Mouse (Mus musculus) small intestine, adult 2 months (tissue): ENCODE data around the gene Pik3cb.

Experiments used
- CTCF ChIP-seq: fragments of 200-500 bp; IDR thresholded peaks from 2 replicates; pipeline ENCODE4 v1.5.1; 2012; ENCODE audit warnings: low read depth, mild to moderate bottlenecking, control low read depth, inconsistent platforms, low read length, moderate library complexity, mixed read lengths; ENCODE audit not compliant: insufficient replicate concordance, insufficient read length; ENCODE audit errors: extremely low read depth
- POLR2A ChIP-seq: fragments of 200-500 bp; IDR thresholded peaks from 2 replicates; pipeline ENCODE4 v1.6.1; 2012; ENCODE audit warnings: low read depth, mild to moderate bottlenecking, control low read depth, inconsistent platforms, low read length, moderate library complexity

GRCm38 (mm10) chr9:99139194-99140023, 1.0 kb downstream of the Pik3cb start:
- no peak for TF ChIP-seq CTCF
- TF ChIP-seq POLR2A = no peak
